Mouse (Mus musculus): ENCODE results near the gene Acyp2. TPM values are rescaled to one million over a fixed set of nuclear protein-coding genes. Genes with fewer than 3 reads are reported as not detected.

Gene Acyp2
- polyA plus RNA-seq (2012; rRNA removed; ENCODE audit: low replicate concordance), result 13.8 and 26.7 TPM in 2 replicates

DNA sequence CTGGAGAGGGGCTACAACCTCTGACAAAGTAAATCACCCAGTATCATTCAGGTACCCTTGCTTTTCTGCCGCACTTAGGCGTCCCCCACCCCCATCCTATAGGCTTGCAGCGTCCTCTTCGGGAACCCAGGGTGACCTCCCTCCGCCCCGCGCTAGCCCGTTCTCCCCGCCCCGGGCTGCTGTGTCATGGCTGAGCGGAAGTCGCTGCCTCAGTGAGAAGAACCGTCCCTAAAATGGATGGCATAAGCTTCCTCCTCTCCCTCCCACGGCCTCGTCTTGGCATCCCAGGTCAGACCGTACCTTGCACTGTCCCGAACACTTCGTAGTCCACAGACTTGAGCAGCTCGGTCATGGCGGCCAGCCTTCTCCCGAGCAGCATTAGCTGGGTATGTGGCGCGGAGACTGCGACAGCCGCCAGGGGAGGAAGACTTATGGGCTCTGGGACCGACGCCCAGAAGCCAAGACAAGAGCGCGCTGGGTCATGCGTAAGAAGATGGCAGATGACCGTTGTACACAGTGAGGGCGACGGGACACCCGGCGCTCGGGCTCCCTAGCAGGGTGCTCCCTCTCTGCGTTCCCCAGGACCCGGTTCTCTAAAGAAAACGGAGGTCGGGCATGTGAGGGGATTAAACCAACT, at the start of gene Acyp2:
Gene Acyp2, minus strand, starts transcription at position 587 of the 637 bp plus-strand sequence.

DNA sequence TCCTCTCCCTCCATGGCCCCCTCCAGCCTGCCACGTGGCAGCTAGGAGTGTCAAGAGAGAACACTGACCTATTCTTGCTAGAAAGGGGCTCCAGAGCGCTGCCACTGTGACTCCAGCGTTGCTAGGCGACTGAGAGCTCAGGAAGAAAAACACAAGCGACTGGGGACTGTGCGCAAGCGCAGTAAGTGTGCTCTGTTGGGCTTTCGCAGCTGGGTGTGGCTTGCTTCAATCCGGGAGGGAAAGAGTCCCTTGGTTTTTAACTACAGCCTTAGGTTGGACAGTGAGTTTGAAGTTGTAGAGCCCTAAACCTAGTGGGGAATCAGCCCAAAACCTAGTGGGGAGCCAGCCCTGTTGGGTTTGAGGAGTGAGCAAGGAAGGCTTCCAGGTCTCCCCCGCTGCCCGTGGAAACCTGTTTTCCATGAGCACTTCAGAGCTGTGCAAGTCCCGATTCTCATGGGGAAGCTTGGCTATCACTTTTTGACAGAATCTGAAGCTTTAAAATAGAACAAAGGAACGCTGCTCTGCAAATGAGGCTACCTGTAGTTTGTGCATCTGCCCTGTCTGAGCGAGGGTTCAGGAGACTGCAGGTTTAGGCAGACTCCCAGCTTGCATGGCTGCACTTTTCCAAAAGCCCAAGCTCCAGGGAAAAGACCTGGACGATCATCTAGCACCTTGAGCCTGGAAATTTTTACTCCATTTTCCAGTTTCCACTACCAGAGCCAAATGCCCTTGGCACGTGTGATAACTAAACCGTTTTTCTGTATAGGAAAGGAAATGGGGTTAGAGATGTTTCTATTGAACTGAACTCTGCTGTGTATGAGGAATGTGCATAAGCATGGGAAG, 177.4 kb downstream of the Acyp2 start, which contains the start of gene 4930505A04Rik:
Gene 4930505A04Rik, minus strand, starts transcription at position 77 of the 843 bp plus-strand sequence.

Other genes starting within 250 kb of the Acyp2 start
- 0.14 TPM in 1 of 2 replicates, not detected in the other for gene 4930505A04Rik, start 177.8 kb downstream of the Acyp2 start, polyA plus RNA-seq (2012; rRNA removed; ENCODE audit: low replicate concordance)
- gene Psme4, start 122.1 kb upstream of the Acyp2 start, polyA plus RNA-seq (2012; rRNA removed; ENCODE audit: low replicate concordance), result 18.3 and 20.4 TPM in 2 replicates
- 0.41 and 0.42 TPM in 2 replicates for gene Gpr75, start 235.8 kb upstream of the Acyp2 start, polyA plus RNA-seq (2012; rRNA removed; ENCODE audit: low replicate concordance)
- gene Asb3, start 235.8 kb upstream of the Acyp2 start, polyA plus RNA-seq (2012; rRNA removed; ENCODE audit: low replicate concordance), result 4.2 and 5.7 TPM in 2 replicates

Data from subcutaneous adipose tissue, adult 2 months (tissue).